In the genomic region with DNA sequence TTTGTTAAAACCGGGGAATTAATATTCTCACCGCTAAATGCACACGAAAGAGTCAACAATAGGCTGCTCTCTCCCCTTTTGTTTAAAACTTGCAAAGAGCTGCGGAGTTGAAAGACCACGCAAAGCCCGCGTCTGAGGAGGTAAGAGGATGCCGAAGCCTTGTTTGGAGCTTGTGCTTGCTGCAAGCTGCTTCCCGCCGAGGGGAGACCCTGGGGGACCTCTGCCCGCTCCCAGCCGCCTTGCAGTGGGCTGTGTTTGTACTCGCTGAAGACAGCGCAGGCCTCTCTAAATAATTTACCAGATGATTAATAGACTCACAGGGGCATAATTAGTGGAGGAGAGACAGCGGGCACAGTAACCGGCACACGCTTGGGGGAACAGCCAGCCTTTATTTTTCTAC, we compare ENCODE assay signal across 8 mouse cellular contexts. TPM values are rescaled to one million over a fixed set of nuclear protein-coding genes. Genes with fewer than 3 reads are reported as not detected.
DNase-seq lines count a peak whose midpoint lies in the region; ATAC-seq and TF ChIP-seq lines count a peak whose summit lies in the region.

No protein-coding gene starts in this region.

- TF ChIP-seq CTCF in layer of hippocampus, adult 2 months (conservative IDR thresholded peaks at IDR 0.05), result no peak
- no peak for TF ChIP-seq CTCF in olfactory bulb, adult 2 months (IDR thresholded peaks at IDR 0.05; ENCODE audit: insufficient read depth, low read depth, low read length)

- no peak overlapping the region for H3K27ac ChIP-seq in layer of hippocampus, adult 2 months
- no peak overlapping the region for H3K27ac ChIP-seq in embryonic facial prominence, embryonic 14.5 days (replicated peaks; ENCODE audit: low read depth, low read length)
- no peak overlapping the region for H3K27ac ChIP-seq in limb, embryonic 12.5 days
- no peak overlapping the region for H3K27ac ChIP-seq in olfactory bulb, adult 2 months (ENCODE audit: insufficient read depth, low read depth, low read length)

- H3K4me1 ChIP-seq in embryonic facial prominence, embryonic 14.5 days (ENCODE audit: control insufficient read depth, insufficient read depth, low read length), result peaks cover 16% of the 10 kb centered on the region
- H3K4me1 ChIP-seq in limb, embryonic 12.5 days (replicated peaks), result peaks cover 39% of the 10 kb centered on the region
- H3K4me1 ChIP-seq in olfactory bulb, adult 2 months (ENCODE audit: control insufficient read depth, insufficient read depth, low read length), result peaks cover 9% of the 10 kb centered on the region; the same call in 1 of the 2 replicates

- H3K36me3 ChIP-seq in embryonic facial prominence, embryonic 14.5 days (ENCODE audit: control insufficient read depth, insufficient read depth, low read length), result no peaks in the 10 kb centered on the region
- no peaks in the 10 kb centered on the region for H3K36me3 ChIP-seq in limb, embryonic 12.5 days

- ATAC-seq in embryonic facial prominence, embryonic 14.5 days (ENCODE audit: low read depth), result no peak
- no peak for ATAC-seq in limb, embryonic 12.5 days (ENCODE audit: insufficient number of reproducible peaks, insufficient read depth, low FRiP score, low TSS enrichment, low read depth)

- peaks cover 7% of the 10 kb centered on the region; the same call in 1 of the 2 replicates for H3K27me3 ChIP-seq in embryonic facial prominence, embryonic 14.5 days (replicated peaks; ENCODE audit: control insufficient read depth, insufficient read depth, low read length)
- H3K27me3 ChIP-seq in limb, embryonic 12.5 days, result peaks cover 71% of the 10 kb centered on the region

- H3K4me2 ChIP-seq in embryonic facial prominence, embryonic 14.5 days (ENCODE audit: low read depth, low read length), result peak overlapping the region; percentile 68
- peak overlapping the region; percentile 70 for H3K4me2 ChIP-seq in limb, embryonic 12.5 days

- peak overlapping the region; percentile 58 for H3K9ac ChIP-seq in embryonic facial prominence, embryonic 14.5 days (ENCODE audit: low read depth, low read length)
- H3K9ac ChIP-seq in limb, embryonic 12.5 days (replicated peaks), result peak overlapping the region; percentile 50; the same call in 1 of the 2 replicates

- DNase-seq in layer of hippocampus, adult 2 months (ENCODE audit: low spot score in 2 of 2), result no peak
- no peak for DNase-seq in layer of hippocampus, adult 18-20 months (ENCODE audit: low spot score in 2 of 2)
- DNase-seq in embryonic facial prominence, embryonic 14.5 days (ENCODE audit: low spot score), result peak; percentile 59
- no peak for DNase-seq in right cerebral cortex, postnatal 14 days
- no peak for DNase-seq in spleen, adult 18-20 months
- DNase-seq in yolk sac, embryonic 10.5 days (ENCODE audit: low spot score), result no peak

- no peak for TF ChIP-seq POLR2A in olfactory bulb, adult 2 months (IDR thresholded peaks at IDR 0.05; ENCODE audit: insufficient read depth, low read depth, low read length)

- peak overlapping the region; percentile 33; the same call in 1 of the 2 replicates for H3K4me3 ChIP-seq in layer of hippocampus, adult 2 months
- H3K4me3 ChIP-seq in embryonic facial prominence, embryonic 14.5 days (ENCODE audit: low read depth, low read length), result peak overlapping the region; percentile 41
- H3K4me3 ChIP-seq in limb, embryonic 12.5 days (replicated peaks), result peak overlapping the region; percentile 38
- H3K4me3 ChIP-seq in olfactory bulb, adult 2 months (ENCODE audit: insufficient read depth, low read depth, low read length), result peak overlapping the region; percentile 26

- under 1% methylated on average over 16 of the region's 17 CpGs for WGBS in embryonic facial prominence, embryonic 14.5 days
- under 1% methylated on average over 17 of the region's 17 CpGs for WGBS in limb, embryonic 12.5 days
- 4% methylated on average over 17 of the region's 17 CpGs for WGBS in olfactory bulb, adult 2 months

- no peaks in the 10 kb centered on the region for H3K9me3 ChIP-seq in embryonic facial prominence, embryonic 14.5 days (ENCODE audit: control insufficient read depth, low read length)
- H3K9me3 ChIP-seq in limb, embryonic 12.5 days, result no peaks in the 10 kb centered on the region

RNA-seq across cellular contexts. Expression of gene Ak8, which starts 51.2 kb away (rescaled TPM):
- 1 to 10 TPM in 1 of 2 experiments, under 1 TPM in 1; 0.74 to 1.2 TPM for total RNA-seq in layer of hippocampus, adult 2 months (2021)
- total RNA-seq in layer of hippocampus, adult 18-20 months (2021), result 1 to 10 TPM in 1 of 2 experiments, under 1 TPM in 1; 0.87 to 1.2 TPM
- 1.2 and 2.0 TPM in 2 replicates for polyA plus RNA-seq in embryonic facial prominence, embryonic 14.5 days (2014; fragmentation: Nextera tagmentation; extraction: Ambion mirVana)
- polyA plus RNA-seq in limb, embryonic 12.5 days (2016; fragmentation: Nextera tagmentation; extraction: Ambion mirVana), result 0.39 and 0.49 TPM in 2 replicates
- not detected in 2 replicates for polyA plus RNA-seq in olfactory bulb, adult 2 months (2012; ENCODE audit: insufficient read depth, insufficient read length, low replicate concordance, missing spikeins)

RNA-seq across cellular contexts. Expression of gene Spaca9, which starts 51.7 kb away (rescaled TPM):
- total RNA-seq in layer of hippocampus, adult 2 months (2021), result not detected
- total RNA-seq in layer of hippocampus, adult 18-20 months (2021), result not detected
- 3.2 and 4.4 TPM in 2 replicates for polyA plus RNA-seq in embryonic facial prominence, embryonic 14.5 days (2014; fragmentation: Nextera tagmentation; extraction: Ambion mirVana)
- polyA plus RNA-seq in limb, embryonic 12.5 days (2016; fragmentation: Nextera tagmentation; extraction: Ambion mirVana), result 0.76 and 1.8 TPM in 2 replicates
- polyA plus RNA-seq in olfactory bulb, adult 2 months (2012; ENCODE audit: insufficient read depth, insufficient read length, low replicate concordance, missing spikeins), result not detected in 2 replicates
